Mouse (Mus musculus) adrenal gland, postnatal 25 days (tissue): ENCODE results near the gene Lrrc8a. TPM values are rescaled to one million over a fixed set of nuclear protein-coding genes. Genes with fewer than 3 reads are reported as not detected.

Experiments used
- DNase-seq: peaks from one replicate; pipeline ENCODE4 v3.0.0; 2021; ENCODE audit warnings: mixed read lengths
- total RNA-seq: library from RNA; stranded (reverse); gene quantifications from 2 replicates; pipeline ENCODE4 v1.2.3, GENCODE M21; 2021

The Lrrc8a gene
- total RNA-seq, 1 experiment from 2014 or later = 52.2 TPM

- DNase-seq = no peak
These were observed 71.8 kb downstream of the Lrrc8a start for GRCm38 (mm10) chr2:30309351-30309750.

GRCm38 (mm10) chr2:30311481-30311880 is 74.0 kb downstream of the Lrrc8a start:
- no peak for DNase-seq

Other genes starting within 250 kb of the Lrrc8a start
- gene Wdr34, start 188.8 kb upstream of the Lrrc8a start, total RNA-seq = 18.5 and 26.6 TPM in 2 replicates
- 244 and 253 TPM in 2 replicates for gene Set, start 180.3 kb upstream of the Lrrc8a start, total RNA-seq
- 7.6 and 8.6 TPM in 2 replicates for gene Pkn3, start 160.0 kb upstream of the Lrrc8a start, total RNA-seq
- gene Zdhhc12, start 144.1 kb upstream of the Lrrc8a start, total RNA-seq = 26.0 and 27.4 TPM in 2 replicates
- gene Zer1, start 113.1 kb upstream of the Lrrc8a start, total RNA-seq = 40.0 and 51.7 TPM in 2 replicates
- gene Tbc1d13, start 104.0 kb upstream of the Lrrc8a start, total RNA-seq = 54.0 and 71.3 TPM in 2 replicates
- 29.5 and 34.8 TPM in 2 replicates for gene Endog, start 66.2 kb upstream of the Lrrc8a start, total RNA-seq
- 25.9 and 28.7 TPM in 2 replicates for gene Spout1, start 59.3 kb upstream of the Lrrc8a start, total RNA-seq
- gene Kyat1, start 31.9 kb upstream of the Lrrc8a start, total RNA-seq = 25.7 and 28.7 TPM in 2 replicates
- gene Gm28035, start 2.9 kb downstream of the Lrrc8a start, total RNA-seq = 1.5 and 2.9 TPM in 2 replicates
- gene Phyhd1, start 28.5 kb downstream of the Lrrc8a start, total RNA-seq = 9.6 and 18.1 TPM in 2 replicates
- gene Gm28038, start 43.3 kb downstream of the Lrrc8a start, total RNA-seq = not detected in 2 replicates
- gene Dolk, start 48.6 kb downstream of the Lrrc8a start, total RNA-seq = 39.7 and 47.3 TPM in 2 replicates
- 38.0 and 38.9 TPM in 2 replicates for gene Nup188, start 48.7 kb downstream of the Lrrc8a start, total RNA-seq
- gene Sh3glb2, start 121.6 kb downstream of the Lrrc8a start, total RNA-seq = 90.0 and 111 TPM in 2 replicates
- gene Miga2, start 126.5 kb downstream of the Lrrc8a start, total RNA-seq = 65.4 and 83.5 TPM in 2 replicates
- gene Dolpp1, start 154.5 kb downstream of the Lrrc8a start, total RNA-seq = 22.3 and 28.5 TPM in 2 replicates
- 130 and 142 TPM in 2 replicates for gene Crat, start 178.1 kb downstream of the Lrrc8a start, total RNA-seq
- gene Ptpa, start 178.3 kb downstream of the Lrrc8a start, total RNA-seq = 130 and 145 TPM in 2 replicates
- gene Ier5l, start 236.5 kb downstream of the Lrrc8a start, total RNA-seq = 5.9 and 6.3 TPM in 2 replicates